Mouse (Mus musculus) heart, adult 2 months (tissue): ENCODE measurements around the gene Slc27a5.

Experiments
- CTCF ChIP-seq: fragments of 200-600 bp; IDR thresholded peaks from 2 replicates; pipeline ENCODE4 v1.8.1; 2022; ENCODE audit warnings: antibody characterized with exemption, mild to moderate bottlenecking, moderate library complexity
- EP300 ChIP-seq: fragments of 200-500 bp; IDR thresholded peaks from 2 replicates; pipeline ENCODE4 v1.6.1; 2011; ENCODE audit warnings: low read depth, low read length, control low read depth; ENCODE audit not compliant: insufficient read depth
- POLR2A ChIP-seq: fragments of 200-500 bp; IDR thresholded peaks from 2 replicates; pipeline ENCODE4 v1.6.1; 2011; ENCODE audit warnings: mild to moderate bottlenecking, low read depth, low read length, control low read depth; ENCODE audit not compliant: insufficient read depth

- TF ChIP-seq CTCF (no peak), EP300 (no peak), POLR2A (no peak)
Measured at GRCm38 (mm10) chr7:12993148-12993547, 4.8 kb downstream of the Slc27a5 start.
